Mouse (Mus musculus): ENCODE results near the gene Il17rd.

Gene Il17rd

GRCm38 (mm10) chr14:27142680-27143079 lies 103.9 kb downstream of the Il17rd start:
- DNase-seq (ENCODE audit: low read depth, low spot score), result no peak

- peak; percentile 41 for DNase-seq (ENCODE audit: low read depth, low spot score)
Measured at GRCm38 (mm10) chr14:27145171-27146045, 106.7 kb downstream of the Il17rd start.

- DNase-seq (ENCODE audit: low read depth, low spot score), result no peak
Measured at GRCm38 (mm10) chr14:27147726-27148125, 109.0 kb downstream of the Il17rd start.

- DNase-seq (ENCODE audit: low read depth, low spot score), result peak; percentile 65
Measured at GRCm38 (mm10) chr14:27149401-27149800, 110.7 kb downstream of the Il17rd start.

GRCm38 (mm10) chr14:27150011-27150640 lies 111.4 kb downstream of the Il17rd start:
- DNase-seq (ENCODE audit: low read depth, low spot score), result peak; percentile 67

GRCm38 (mm10) chr14:27151432-27151831 lies 112.7 kb downstream of the Il17rd start:
- peak; percentile 23 for DNase-seq (ENCODE audit: low read depth, low spot score)

- no peak for DNase-seq (ENCODE audit: low read depth, low spot score)
Measured at GRCm38 (mm10) chr14:27155088-27155487, 116.3 kb downstream of the Il17rd start.

- no peak for DNase-seq (ENCODE audit: low read depth, low spot score)
Measured at GRCm38 (mm10) chr14:27156032-27156431, 117.3 kb downstream of the Il17rd start.

Measured in R1 (cell line).